ENCODE assay signal across 24 mouse cellular contexts in genomic region chr17:64804375-64805124, GRCm38 (mm10). TPM values are rescaled to one million over a fixed set of nuclear protein-coding genes. Genes with fewer than 3 reads are reported as not detected.
DNase-seq lines count a peak whose midpoint lies in the region; ATAC-seq and TF ChIP-seq lines count a peak whose summit lies in the region.
"Had no signal": no experiment of that assay in that cellular context is flagged by ENCODE, and none has a peak within 500 bp of the region (broad histone marks: within the 10 kb centered on the region; RNA-seq: fewer than 3 reads in every experiment).

No protein-coding gene starts in this region.

- TF ChIP-seq CTCF in brain, embryonic 14.5 days (IDR thresholded peaks at IDR 0.05; ENCODE audit: borderline replicate concordance, extremely low read depth, insufficient read depth, insufficient read length) = no peak

- H3K4me1 ChIP-seq in heart, embryonic 11.5 days (ENCODE audit: control insufficient read depth, insufficient read depth, low read length) = no peaks in the 10 kb centered on the region
- H3K4me1 ChIP-seq in forebrain, embryonic 16.5 days (replicated peaks; ENCODE audit: control insufficient read depth, insufficient read depth, low read length) = peaks cover 6% of the 10 kb centered on the region; the same call in 1 of the 2 replicates
- H3K4me1 ChIP-seq in midbrain, embryonic 13.5 days (replicated peaks) = peaks cover 25% of the 10 kb centered on the region

- H3K4me3 ChIP-seq in heart, embryonic 11.5 days (ENCODE audit: low read depth, low read length) = no peak overlapping the region
- H3K4me3 ChIP-seq in forebrain, embryonic 16.5 days (replicated peaks; ENCODE audit: low read length) = no peak overlapping the region
- H3K4me3 ChIP-seq in midbrain, embryonic 13.5 days (replicated peaks) = no peak overlapping the region
- H3K4me3 ChIP-seq: heart, embryonic 12.5 days; stomach, embryonic 15.5 days had no signal

- no peak overlapping the region for H3K4me2 ChIP-seq in heart, embryonic 11.5 days
- no peak overlapping the region for H3K4me2 ChIP-seq in forebrain, embryonic 16.5 days (ENCODE audit: low read length)
- H3K4me2 ChIP-seq in midbrain, embryonic 13.5 days (replicated peaks) = 0 out of 2 replicates have a peak overlapping the region, but pooled peaks have one; percentile 13
- H3K4me2 ChIP-seq: heart, embryonic 12.5 days; stomach, embryonic 15.5 days had no signal

- no peak overlapping the region for H3K9ac ChIP-seq in heart, embryonic 11.5 days (ENCODE audit: low read depth, low read length)
- no peak overlapping the region for H3K9ac ChIP-seq in forebrain, embryonic 16.5 days (replicated peaks; ENCODE audit: low read depth, low read length)
- H3K9ac ChIP-seq in midbrain, embryonic 13.5 days (replicated peaks) = no peak overlapping the region
- H3K9ac ChIP-seq: heart, embryonic 12.5 days; liver, postnatal 0 days; stomach, embryonic 15.5 days had no signal

- peak; percentile 74 for DNase-seq in heart, adult 11 months
- DNase-seq in brain, embryonic 14.5 days (ENCODE audit: low read depth) = peak; percentile 89
- no peak for DNase-seq in T-cell, adult 2 months (ENCODE audit: low spot score)
- no peak for DNase-seq in B cell, adult 2 months
- no peak for DNase-seq in frontal cortex, postnatal 25 days (ENCODE audit: low spot score in 2 of 2)
- DNase-seq: adrenal gland, postnatal 10 days; cerebellum, postnatal 14 days; gastrocnemius, postnatal 36 days; heart, postnatal 14 days; kidney, adult 18-20 months; kidney, postnatal 10 days; layer of hippocampus, postnatal 36 days; left cerebral cortex, postnatal 4 days; liver; liver, postnatal 0 days; lung, postnatal 10 days; thymus, adult 18-20 months; thymus, postnatal 4 days had no signal

- H3K27me3 ChIP-seq in heart, embryonic 11.5 days (ENCODE audit: control insufficient read depth, insufficient read depth, low read length) = peaks cover 6% of the 10 kb centered on the region; the same call in 1 of the 2 replicates
- no peaks in the 10 kb centered on the region for H3K27me3 ChIP-seq in forebrain, embryonic 16.5 days (replicated peaks; ENCODE audit: control insufficient read depth, insufficient read depth, low read length)
- H3K27me3 ChIP-seq in midbrain, embryonic 13.5 days = no peaks in the 10 kb centered on the region
- H3K27me3 ChIP-seq: stomach, embryonic 15.5 days had no signal

- H3K9me3 ChIP-seq in heart, embryonic 11.5 days (replicated peaks; ENCODE audit: control insufficient read depth, low read length) = no peaks in the 10 kb centered on the region
- H3K9me3 ChIP-seq in forebrain, embryonic 16.5 days (ENCODE audit: control insufficient read depth, low read length) = no peaks in the 10 kb centered on the region
- H3K9me3 ChIP-seq in midbrain, embryonic 13.5 days = no peaks in the 10 kb centered on the region
- H3K9me3 ChIP-seq: stomach, embryonic 15.5 days had no signal

- no peak for ATAC-seq in heart, embryonic 11.5 days (replicated peaks; ENCODE audit: insufficient number of reproducible peaks, low FRiP score, low TSS enrichment)
- ATAC-seq in forebrain, embryonic 16.5 days = peak; percentile 49; the same call in 1 of the 2 replicates
- ATAC-seq in midbrain, embryonic 13.5 days = peak; percentile 88
- ATAC-seq: liver, postnatal 0 days had no signal

- H3K27ac ChIP-seq in heart, embryonic 11.5 days (ENCODE audit: low read depth, low read length) = no peak overlapping the region
- H3K27ac ChIP-seq in forebrain, embryonic 16.5 days (ENCODE audit: low read length) = no peak overlapping the region
- peak overlapping the region; percentile 69 for H3K27ac ChIP-seq in midbrain, embryonic 13.5 days
- H3K27ac ChIP-seq: stomach, embryonic 15.5 days had no signal

- 75% methylated on average over 13 of the region's 13 CpGs for WGBS in heart, embryonic 11.5 days (ENCODE audit: insufficient replicate concordance)
- WGBS in forebrain, embryonic 16.5 days = 34% methylated on average over 13 of the region's 13 CpGs
- WGBS in midbrain, embryonic 13.5 days = 31% methylated on average over 13 of the region's 13 CpGs

- TF ChIP-seq POLR2A in brain, embryonic 14.5 days (IDR thresholded peaks at IDR 0.05; ENCODE audit: borderline replicate concordance, extremely low read depth, insufficient read depth, insufficient read length, poor library complexity, severe bottlenecking) = no peak

- no peaks in the 10 kb centered on the region for H3K36me3 ChIP-seq in heart, embryonic 11.5 days (ENCODE audit: control insufficient read depth, insufficient read depth, low read length)
- no peaks in the 10 kb centered on the region for H3K36me3 ChIP-seq in forebrain, embryonic 16.5 days (ENCODE audit: control insufficient read depth, insufficient read depth)
- no peaks in the 10 kb centered on the region for H3K36me3 ChIP-seq in midbrain, embryonic 13.5 days
- H3K36me3 ChIP-seq: heart, embryonic 12.5 days; stomach, embryonic 15.5 days had no signal

RNA-seq across cellular contexts. Expression of gene 4930583I09Rik, which starts 31.3 kb away (rescaled TPM):
- not detected in 2 replicates for polyA plus RNA-seq in heart, embryonic 11.5 days (2014; fragmentation: Nextera tagmentation; extraction: Ambion mirVana)
- not detected in 2 replicates for polyA plus RNA-seq in brain, embryonic 14.5 days (2012; rRNA removed)
- polyA plus RNA-seq in forebrain, embryonic 16.5 days (2015; fragmentation: Nextera tagmentation; extraction: Ambion mirVana) = not detected in 2 replicates
- polyA plus RNA-seq in midbrain, embryonic 13.5 days (2015; fragmentation: Nextera tagmentation; extraction: Ambion mirVana) = not detected in 2 replicates
- polyA plus RNA-seq: frontal cortex, adult 2 months; heart, embryonic 12.5 days; liver, postnatal 0 days; stomach, embryonic 15.5 days had no signal

Comparison
In these comparisons a context has a peak if more than half of its experiments do, and no peak if none do; other contexts are left out.
1. DNase-seq: peak in heart, adult 11 months (single experiment) and brain, embryonic 14.5 days (single experiment); none in T-cell, adult 2 months (single experiment), B cell, adult 2 months (0 of 2) and frontal cortex, postnatal 25 days (0 of 2).